Mouse (Mus musculus) thymus, adult 2 months (tissue): ENCODE data around the gene Laptm4a.

Source experiments
- CTCF ChIP-seq: fragments of 200-500 bp; IDR thresholded peaks from 2 replicates; pipeline ENCODE4 v1.5.1; 2012; ENCODE audit warnings: mild to moderate bottlenecking, control low read depth, low read length, moderate library complexity, borderline replicate concordance; ENCODE audit not compliant: control insufficient read depth, poor library complexity, insufficient read depth; ENCODE audit errors: extremely low read depth
- POLR2A ChIP-seq: fragments of 200-500 bp; IDR thresholded peaks from 2 replicates; pipeline ENCODE4 v1.6.1; 2012; ENCODE audit warnings: mild to moderate bottlenecking, low read length, control low read depth, moderate library complexity; ENCODE audit not compliant: control insufficient read depth, poor library complexity, insufficient read depth; ENCODE audit errors: extremely low read depth

DNA sequence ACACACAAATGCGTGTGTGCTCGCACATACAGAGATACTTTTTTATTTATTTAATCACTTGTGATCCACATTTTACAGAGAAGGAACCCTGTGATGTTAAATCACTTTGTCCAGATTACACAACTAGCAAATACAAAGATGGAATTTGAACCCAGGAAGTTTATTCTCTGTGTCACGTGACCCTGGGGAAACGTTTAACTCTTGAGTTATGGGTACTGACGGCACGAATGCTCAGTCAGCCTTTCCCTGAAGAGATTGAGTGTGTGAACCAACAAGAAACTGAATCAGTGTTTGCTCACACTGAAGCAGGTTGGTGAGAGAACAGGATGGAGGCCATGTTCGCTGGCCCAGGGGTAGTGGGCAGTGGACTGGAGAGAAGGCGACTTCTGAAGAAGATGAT is 39.1 kb upstream of the Laptm4a start:
- TF ChIP-seq POLR2A = no peak
- no peak for TF ChIP-seq CTCF
